ENCODE assay signal across 17 mouse cellular contexts in the genomic region with DNA sequence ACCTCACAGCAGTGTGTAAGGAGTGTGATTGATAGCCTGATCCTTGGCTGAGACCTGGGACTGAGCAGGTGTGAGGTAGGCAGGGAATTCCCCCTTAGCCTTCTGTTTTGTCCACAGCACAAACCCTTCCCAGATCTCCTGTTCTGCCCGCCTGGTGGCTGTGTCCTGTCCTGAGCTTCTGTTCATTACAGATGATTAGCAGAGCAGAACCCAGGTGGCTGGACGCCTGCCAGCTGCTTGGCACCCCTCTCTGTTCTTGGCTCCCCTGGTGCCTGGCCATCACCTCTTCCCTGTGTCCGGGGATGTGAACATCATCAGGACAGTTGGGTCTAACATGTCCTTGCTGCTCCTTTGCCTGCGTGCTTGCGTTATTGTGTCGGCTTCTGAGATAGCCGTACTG.
A peak's percentile ranks its signal among the peaks of the same experiment; 100 is the strongest.
DNase-seq lines count a peak whose midpoint lies in the region; ATAC-seq lines count a peak whose summit lies in the region.
"Had no signal": no experiment of that assay in that cellular context is flagged by ENCODE, and none has a peak within 500 bp of the region (broad histone marks: within the 10 kb centered on the region; RNA-seq: fewer than 3 reads in every experiment).

No protein-coding gene starts in this region.

- ATAC-seq in kidney, embryonic 15.5 days (replicated peaks; ENCODE audit: low FRiP score): no peak
- ATAC-seq in kidney, embryonic 14.5 days (ENCODE audit: low FRiP score, low TSS enrichment): 0 out of 2 replicates have a peak, but pooled peaks have one; percentile 28
- no peak for ATAC-seq in activated CD4-positive, CD25-positive, alpha-beta regulatory T cell, adult 4 months
- ATAC-seq: CD4-positive, CD25-positive, alpha-beta regulatory T cell, adult 4 months; intestine, embryonic 15.5 days; midbrain, embryonic 15.5 days had no signal

- DNase-seq in kidney, adult 11 months: peak; percentile 40
- peak; percentile 76 for DNase-seq in brain, adult 2 months (ENCODE audit: low read depth, low spot score)
- peak; percentile 69 for DNase-seq in cerebellum, adult 8-10 months
- no peak for DNase-seq in spleen, postnatal 14 days (ENCODE audit: low spot score in 2 of 2)
- DNase-seq in spleen, adult 18-20 months: no peak
- DNase-seq: adrenal gland, postnatal 36 days; heart, postnatal 36 days; lung, adult 18-20 months; right cerebral cortex, postnatal 14 days; thymus, adult 2 months had no signal

- H3K9ac ChIP-seq in kidney, embryonic 15.5 days: no peak overlapping the region
- H3K9ac ChIP-seq in kidney, embryonic 14.5 days (ENCODE audit: low read depth, low read length): no peak overlapping the region
- H3K9ac ChIP-seq: intestine, embryonic 15.5 days; midbrain, embryonic 15.5 days had no signal

- H3K27ac ChIP-seq in kidney, embryonic 15.5 days: no peak overlapping the region
- no peak overlapping the region for H3K27ac ChIP-seq in kidney, embryonic 14.5 days (ENCODE audit: low read depth, low read length)
- H3K27ac ChIP-seq: intestine, embryonic 15.5 days; midbrain, embryonic 15.5 days had no signal

- H3K4me2 ChIP-seq in kidney, embryonic 15.5 days: no peak overlapping the region
- H3K4me2 ChIP-seq in kidney, embryonic 14.5 days (replicated peaks; ENCODE audit: low read depth, low read length): no peak overlapping the region
- H3K4me2 ChIP-seq: heart, embryonic 11.5 days; intestine, embryonic 15.5 days; midbrain, embryonic 15.5 days had no signal

- H3K27me3 ChIP-seq in kidney, embryonic 15.5 days: no peaks in the 10 kb centered on the region
- H3K27me3 ChIP-seq in kidney, embryonic 14.5 days (ENCODE audit: control insufficient read depth, insufficient read depth, low read length): no peaks in the 10 kb centered on the region
- H3K27me3 ChIP-seq: intestine, embryonic 15.5 days; midbrain, embryonic 15.5 days had no signal

- no peak overlapping the region for H3K4me3 ChIP-seq in kidney, embryonic 15.5 days (replicated peaks)
- no peak overlapping the region for H3K4me3 ChIP-seq in kidney, embryonic 14.5 days (ENCODE audit: low read length)
- H3K4me3 ChIP-seq: intestine, embryonic 15.5 days; midbrain, embryonic 15.5 days had no signal

- 79% methylated on average over 7 of the region's 7 CpGs for WGBS in kidney, embryonic 15.5 days
- WGBS in kidney, embryonic 14.5 days: 82% methylated on average over 7 of the region's 7 CpGs

- no peaks in the 10 kb centered on the region for H3K9me3 ChIP-seq in kidney, embryonic 15.5 days (replicated peaks)
- H3K9me3 ChIP-seq in kidney, embryonic 14.5 days (ENCODE audit: control insufficient read depth, low read length): no peaks in the 10 kb centered on the region
- H3K9me3 ChIP-seq: intestine, embryonic 15.5 days; midbrain, embryonic 15.5 days had no signal

- peaks cover 96% of the 10 kb centered on the region for H3K36me3 ChIP-seq in kidney, embryonic 15.5 days
- H3K36me3 ChIP-seq in kidney, embryonic 14.5 days (ENCODE audit: control insufficient read depth, insufficient read depth, low read length): peaks cover 87% of the 10 kb centered on the region

- H3K4me1 ChIP-seq in kidney, embryonic 15.5 days: peaks cover 13% of the 10 kb centered on the region
- H3K4me1 ChIP-seq in kidney, embryonic 14.5 days (ENCODE audit: control insufficient read depth, insufficient read depth, low read length): peaks cover 6% of the 10 kb centered on the region
- H3K4me1 ChIP-seq: midbrain, embryonic 15.5 days had no signal

Comparison
In these comparisons a context has a peak if more than half of its experiments do, and no peak if none do; other contexts are left out.
1. DNase-seq: peak in kidney, adult 11 months (single experiment), brain, adult 2 months (single experiment) and cerebellum, adult 8-10 months (single experiment); none in spleen, postnatal 14 days (0 of 2) and spleen, adult 18-20 months (0 of 2).